Mouse (Mus musculus): ENCODE measurements around the gene Sympk. TPM values are rescaled to one million over a fixed set of nuclear protein-coding genes. Genes with fewer than 3 reads are reported as not detected.

The Sympk gene
- polyA plus RNA-seq (2012; rRNA removed), result 143 and 147 TPM in 2 replicates

DNA sequence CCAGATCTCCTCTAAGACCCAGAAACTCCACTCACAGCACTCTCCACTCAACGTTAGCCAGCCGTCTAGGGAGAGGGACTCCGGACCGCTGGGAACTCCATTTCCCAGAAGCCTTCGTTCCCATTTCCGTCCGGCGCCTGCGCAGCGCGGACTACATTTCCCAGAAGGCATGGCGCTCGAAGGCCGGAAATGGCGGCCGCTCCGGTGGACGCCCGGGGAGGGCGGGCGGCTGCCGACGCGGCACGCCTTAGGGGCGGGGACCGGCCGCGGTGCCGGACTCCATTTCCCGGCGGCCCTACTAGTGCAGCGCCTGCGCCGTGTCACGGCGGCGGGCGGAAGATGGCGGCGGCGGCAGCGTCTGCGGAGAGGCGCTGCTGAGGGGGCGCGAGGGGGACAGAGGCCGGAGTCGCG is at the start of gene Sympk:
Gene Sympk, plus strand, starts transcription at position 282 of the 411 bp plus-strand sequence.

GRCm38 (mm10) chr7:18987100-18987499 is 37.1 kb upstream of the Sympk start, which contains the start of gene Nanos2:
Gene Nanos2 (plus strand): TSS chr7:18987400.

DNA sequence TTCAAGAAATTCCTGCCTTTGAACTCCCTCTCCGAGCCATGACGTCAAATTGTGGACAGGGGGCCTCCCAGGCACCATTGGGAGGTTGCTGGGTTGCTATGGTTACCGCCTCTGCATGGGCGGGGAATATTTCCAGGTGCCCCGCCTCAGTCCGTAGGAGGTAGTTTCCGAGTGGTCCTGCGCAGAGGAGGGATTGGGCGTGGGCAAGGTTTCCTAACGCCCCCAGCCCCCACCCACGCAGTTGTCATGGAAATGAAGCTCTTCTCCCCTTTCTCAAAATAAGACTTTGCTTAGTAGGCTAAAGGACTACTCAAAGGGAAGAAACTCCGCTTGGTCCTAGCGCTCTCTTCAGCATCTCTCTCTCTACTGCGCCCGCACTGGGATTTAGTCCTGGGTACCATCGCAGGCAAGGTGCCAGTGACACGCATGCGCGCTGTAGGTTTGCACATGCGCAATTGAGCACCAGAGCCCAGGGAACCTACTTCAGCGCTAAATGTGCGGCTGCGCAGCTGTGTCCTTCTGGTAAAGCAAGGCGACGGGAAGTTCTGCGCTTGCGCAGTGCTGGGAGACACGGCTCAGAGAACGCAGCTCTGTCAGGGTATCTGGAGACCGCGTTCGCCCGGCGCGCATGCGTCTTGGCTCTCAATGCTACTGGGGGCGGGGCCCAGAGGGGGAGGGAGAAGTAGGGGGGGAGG is 33.4 kb upstream of the Sympk start, which contains the start of gene Mypop:
Gene Mypop, plus strand, starts transcription at position 645 of the 695 bp plus-strand sequence.

DNA sequence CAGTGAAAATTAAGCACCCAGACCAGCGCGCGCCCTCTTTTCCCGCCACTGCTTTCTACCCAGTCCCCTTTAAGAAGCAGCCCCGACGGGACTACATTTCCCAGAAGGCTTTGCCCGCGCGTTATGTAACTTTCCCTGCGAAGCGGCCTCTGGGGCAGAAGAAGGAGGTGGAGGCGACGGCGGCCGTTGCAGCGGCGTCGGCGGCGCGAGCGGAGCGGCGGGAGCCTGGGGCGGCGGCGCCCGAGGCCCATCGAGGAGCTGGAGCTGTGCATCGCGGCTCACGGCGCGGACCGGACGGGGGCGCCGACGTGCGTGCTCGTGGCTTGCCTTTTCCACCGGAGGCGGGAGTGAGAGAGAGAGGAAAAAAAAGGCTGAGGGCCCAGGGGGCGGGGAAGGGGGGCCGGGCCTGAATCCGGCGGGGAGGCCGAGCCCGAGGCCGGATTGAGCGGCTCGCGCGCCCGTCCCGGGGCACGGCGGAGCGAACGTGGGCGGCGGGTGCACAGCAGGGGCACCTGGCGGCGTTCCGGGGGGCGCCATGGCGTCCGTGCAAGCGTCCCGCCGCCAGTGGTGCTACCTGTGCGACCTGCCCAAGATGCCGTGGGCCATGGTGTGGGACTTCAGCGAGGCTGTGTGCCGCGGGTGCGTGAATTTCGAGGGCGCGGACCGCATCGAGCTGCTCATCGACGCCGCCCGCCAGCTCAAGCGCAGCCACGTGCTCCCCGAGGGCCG is 20.1 kb upstream of the Sympk start, which contains the start of gene Irf2bp1:
Gene Irf2bp1, plus strand, starts transcription at position 143 of the 729 bp plus-strand sequence.

DNA sequence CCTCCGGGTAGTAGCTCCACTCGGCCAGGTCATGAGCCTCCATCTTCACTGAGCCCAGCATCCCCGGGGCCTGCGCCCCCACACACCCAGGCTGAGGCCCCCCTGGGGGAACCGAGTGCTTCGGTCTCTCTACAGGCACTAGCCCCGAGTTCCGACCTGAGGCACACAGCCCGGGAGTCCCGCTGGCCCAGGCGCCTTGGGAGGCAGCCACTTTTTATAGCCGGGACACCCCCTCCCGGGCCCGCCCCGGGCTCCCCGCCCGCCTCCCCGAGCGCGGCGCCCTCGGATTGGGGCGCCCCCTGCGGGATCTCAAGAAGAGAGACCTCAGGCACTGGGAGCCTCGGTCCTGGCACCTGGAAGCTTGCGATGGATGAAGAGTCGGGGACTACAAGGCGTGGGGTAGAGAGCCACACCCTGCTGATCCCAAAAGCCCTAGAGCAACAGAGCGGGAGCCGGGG is 791 bp upstream of the Sympk start, which contains the start of gene Foxa3:
Gene Foxa3, minus strand, starts transcription at position 182 of the 458 bp plus-strand sequence.

GRCm38 (mm10) chr7:19054047-19054776 is 30.0 kb downstream of the Sympk start, which contains the start of gene Rsph6a:
Gene Rsph6a (plus strand): TSS chr7:19054690.

GRCm38 (mm10) chr7:19075723-19076585 is 51.8 kb downstream of the Sympk start, which contains the start of gene Dmwd:
Gene Dmwd (plus strand): TSS chr7:19076227.

GRCm38 (mm10) chr7:19083701-19084100 is 59.5 kb downstream of the Sympk start, which contains the start of gene Dmpk:
Gene Dmpk (plus strand): TSS chr7:19083849.

GRCm38 (mm10) chr7:19094471-19094825 is 70.3 kb downstream of the Sympk start, which contains the start of gene Six5:
Gene Six5 (plus strand): TSS chr7:19094594.

Other genes starting within 250 kb of the Sympk start
- gene Psg19, start 225.9 kb upstream of the Sympk start, polyA plus RNA-seq (2012; rRNA removed), result not detected in 2 replicates
- gene Psg17, start 202.8 kb upstream of the Sympk start, polyA plus RNA-seq (2012; rRNA removed), result 0.41 and 0.78 TPM in 2 replicates
- gene Mill2, start 184.4 kb upstream of the Sympk start, polyA plus RNA-seq (2012; rRNA removed), result 9.3 and 10.4 TPM in 2 replicates
- gene Pglyrp1, start 153.0 kb upstream of the Sympk start, polyA plus RNA-seq (2012; rRNA removed), result 69.1 and 85.2 TPM in 2 replicates
- 33.0 and 34.0 TPM in 2 replicates for gene Ccdc61, start 114.0 kb upstream of the Sympk start, polyA plus RNA-seq (2012; rRNA removed)
- gene Nova2, start 98.5 kb upstream of the Sympk start, polyA plus RNA-seq (2012; rRNA removed), result 1.1 and 1.2 TPM in 2 replicates
- 1.5 and 1.7 TPM in 2 replicates for gene Nanos2, start 37.0 kb upstream of the Sympk start, polyA plus RNA-seq (2012; rRNA removed)
- 27.5 and 29.2 TPM in 2 replicates for gene Mypop, start 33.1 kb upstream of the Sympk start, polyA plus RNA-seq (2012; rRNA removed)
- 68.3 and 79.2 TPM in 2 replicates for gene Irf2bp1, start 20.3 kb upstream of the Sympk start, polyA plus RNA-seq (2012; rRNA removed)
- 2.9 and 5.5 TPM in 2 replicates for gene Foxa3, start 839 bp upstream of the Sympk start, polyA plus RNA-seq (2012; rRNA removed)
- gene Rsph6a, start 30.3 kb downstream of the Sympk start, polyA plus RNA-seq (2012; rRNA removed), result 0.09 TPM in 1 of 2 replicates, not detected in the other
- 169 and 185 TPM in 2 replicates for gene Dmwd, start 51.9 kb downstream of the Sympk start, polyA plus RNA-seq (2012; rRNA removed)
- 478 and 584 TPM in 2 replicates for gene Dmpk, start 59.5 kb downstream of the Sympk start, polyA plus RNA-seq (2012; rRNA removed)
- gene Six5, start 70.2 kb downstream of the Sympk start, polyA plus RNA-seq (2012; rRNA removed), result 117 and 130 TPM in 2 replicates
- gene Gm4969, start 94.0 kb downstream of the Sympk start, polyA plus RNA-seq (2012; rRNA removed), result 0.26 and 0.76 TPM in 2 replicates
- gene Fbxo46, start 95.5 kb downstream of the Sympk start, polyA plus RNA-seq (2012; rRNA removed), result 16.2 and 18.5 TPM in 2 replicates
- 15.1 and 19.6 TPM in 2 replicates for gene Qpctl, start 124.9 kb downstream of the Sympk start, polyA plus RNA-seq (2012; rRNA removed)
- 49.6 and 49.8 TPM in 2 replicates for gene Snrpd2, start 125.3 kb downstream of the Sympk start, polyA plus RNA-seq (2012; rRNA removed)
- 0.46 and 0.69 TPM in 2 replicates for gene Gipr, start 141.8 kb downstream of the Sympk start, polyA plus RNA-seq (2012; rRNA removed)
- 84.0 and 89.9 TPM in 2 replicates for gene Eml2, start 152.0 kb downstream of the Sympk start, polyA plus RNA-seq (2012; rRNA removed)
- gene Gpr4, start 188.2 kb downstream of the Sympk start, polyA plus RNA-seq (2012; rRNA removed), result 11.0 and 12.7 TPM in 2 replicates
- gene Opa3, start 204.0 kb downstream of the Sympk start, polyA plus RNA-seq (2012; rRNA removed), result 40.3 and 44.6 TPM in 2 replicates
- gene Vasp, start 247.4 kb downstream of the Sympk start, polyA plus RNA-seq (2012; rRNA removed), result 197 and 215 TPM in 2 replicates